Mouse (Mus musculus) spleen, adult 2 months (tissue): ENCODE data around the gene Angptl1. TPM values are rescaled to one million over a fixed set of nuclear protein-coding genes. Genes with fewer than 3 reads are reported as not detected.

Experiments used
- DNase-seq, 2 experiments: peaks; one replicate each; pipeline versions ENCODE4 v3.0.0 to v3.0.0-alpha.2; 2012 to 2021; ENCODE audit warnings: low spot score in 2 of 2, low read depth in 1 of 2
- H3K27ac ChIP-seq: fragments of 200-500 bp; 2 replicates; pipeline ENCODE4 v1.5.1; 2012; ENCODE audit warnings: low read length, inconsistent platforms; ENCODE audit not compliant: insufficient read depth
- H3K27me3 ChIP-seq: fragments of 200-500 bp; 2 replicates; pipeline ENCODE4 v1.6.1; 2012; ENCODE audit warnings: mild to moderate bottlenecking, moderate library complexity, low read length, inconsistent platforms; ENCODE audit not compliant: control insufficient read depth, insufficient read depth
- H3K36me3 ChIP-seq: fragments of 200-500 bp; 2 replicates; pipeline ENCODE4 v1.6.1; 2012; ENCODE audit warnings: mild to moderate bottlenecking, low read length, inconsistent platforms; ENCODE audit not compliant: control insufficient read depth, insufficient read depth
- H3K4me1 ChIP-seq: fragments of 200-500 bp; 2 replicates; pipeline ENCODE4 v1.6.1; 2011; ENCODE audit warnings: inconsistent platforms; ENCODE audit not compliant: control insufficient read depth, insufficient read depth, insufficient read length
- H3K4me3 ChIP-seq: fragments of 200-500 bp; 2 replicates; pipeline ENCODE4 v1.5.1; 2011; ENCODE audit warnings: mild to moderate bottlenecking, inconsistent platforms; ENCODE audit not compliant: insufficient read depth, insufficient read length; ENCODE audit errors: extremely low read depth
- CTCF ChIP-seq: fragments of 200-500 bp; IDR thresholded peaks from 2 replicates; pipeline ENCODE4 v1.5.1; 2011; ENCODE audit warnings: mild to moderate bottlenecking, inconsistent platforms; ENCODE audit not compliant: insufficient read depth, insufficient read length, insufficient replicate concordance; ENCODE audit errors: extremely low read depth
- POLR2A ChIP-seq: fragments of 200-500 bp; IDR thresholded peaks from 2 replicates; pipeline ENCODE4 v1.6.1; 2011; ENCODE audit warnings: low read depth, low read length, inconsistent platforms
- WGBS: fragments of 180-500 bp; shearing (Covaris S2); methylation state at CpG from one replicate; pipeline ENCODE4 v1.1.7; 2018; 5-methylcytosine and 5-hydroxymethylcytosine counted together
- polyA plus RNA-seq: library from polyadenylated mRNA; depleted of rRNA; stranded (reverse); fragments of >200 nt; gene quantifications from 2 replicates; pipeline ENCODE4 v1.2.3, GENCODE M21; 2012

The Angptl1 gene
- polyA plus RNA-seq, 1 experiment: 0.02 TPM

- no peak for TF ChIP-seq POLR2A
- TF ChIP-seq CTCF: no peak
- H3K4me1 ChIP-seq: peaks cover 5% of the 10 kb centered on the region; the same call in 1 of the 2 replicates
- H3K27ac ChIP-seq: no peak overlapping the region
- H3K36me3 ChIP-seq: peaks cover 11% of the 10 kb centered on the region
- DNase-seq: no peak
- WGBS: 94% methylated on average over 4 of the region's 4 CpGs
- H3K27me3 ChIP-seq: no peaks in the 10 kb centered on the region
- H3K4me3 ChIP-seq: no peak overlapping the region
Measured at GRCm38 (mm10) chr1:156854558-156854957, 16.2 kb downstream of the Angptl1 start.

GRCm38 (mm10) chr1:156856666-156857065 is 18.3 kb downstream of the Angptl1 start:
- Histone ChIP-seq H3K36me3 (peaks cover 10% of the 10 kb centered on the region), H3K27me3 (no peaks in the 10 kb centered on the region), H3K27ac (no peak overlapping the region), H3K4me1 (peaks cover 7% of the 10 kb centered on the region; the same call in 1 of the 2 replicates), H3K4me3 (no peak overlapping the region)
- TF ChIP-seq POLR2A (no peak), CTCF (no peak)
- DNase-seq: no peak
- WGBS: 89% methylated on average over 2 of the region's 2 CpGs

GRCm38 (mm10) chr1:156859156-156859555 is 20.8 kb downstream of the Angptl1 start:
- TF ChIP-seq CTCF (no peak), POLR2A (no peak)
- Histone ChIP-seq H3K36me3 (peaks cover 7% of the 10 kb centered on the region), H3K4me1 (peaks cover 7% of the 10 kb centered on the region; the same call in 1 of the 2 replicates), H3K27ac (no peak overlapping the region), H3K27me3 (no peaks in the 10 kb centered on the region), H3K4me3 (no peak overlapping the region)
- 90% methylated on average over 2 of the region's 2 CpGs for WGBS
- no peak for DNase-seq

GRCm38 (mm10) chr1:156859711-156860250 is 21.4 kb downstream of the Angptl1 start:
- H3K27ac ChIP-seq: no peak overlapping the region
- peaks cover 6% of the 10 kb centered on the region; the same call in 1 of the 2 replicates for H3K36me3 ChIP-seq
- TF ChIP-seq CTCF (no peak), POLR2A (no peak)
- no peak overlapping the region for H3K4me3 ChIP-seq
- DNase-seq: no peak
- H3K27me3 ChIP-seq: no peaks in the 10 kb centered on the region
- WGBS: 20% methylated on average over 2 of the region's 2 CpGs
- peaks cover 7% of the 10 kb centered on the region; the same call in 1 of the 2 replicates for H3K4me1 ChIP-seq

GRCm38 (mm10) chr1:156860266-156860665 is 21.9 kb downstream of the Angptl1 start:
- no peak for TF ChIP-seq POLR2A
- no peak for TF ChIP-seq CTCF
- Histone ChIP-seq H3K27ac (no peak overlapping the region), H3K27me3 (no peaks in the 10 kb centered on the region), H3K4me3 (no peak overlapping the region), H3K4me1 (peaks cover 7% of the 10 kb centered on the region; the same call in 1 of the 2 replicates), H3K36me3 (peaks cover 8% of the 10 kb centered on the region; the same call in 1 of the 2 replicates)
- DNase-seq: no peak
- WGBS: 59% methylated on average over 8 of the region's 8 CpGs

- H3K27ac ChIP-seq: no peak overlapping the region
- no peak for DNase-seq
- peaks cover 7% of the 10 kb centered on the region for H3K36me3 ChIP-seq
- 20% methylated on average over 4 of the region's 4 CpGs for WGBS
- TF ChIP-seq POLR2A: no peak
- peak; percentile 40; the same call in 1 of the 2 replicates for TF ChIP-seq CTCF
- peaks cover 7% of the 10 kb centered on the region; the same call in 1 of the 2 replicates for H3K4me1 ChIP-seq
- H3K4me3 ChIP-seq: no peak overlapping the region
- H3K27me3 ChIP-seq: no peaks in the 10 kb centered on the region
Measured at GRCm38 (mm10) chr1:156861475-156862043, 23.2 kb downstream of the Angptl1 start.

GRCm38 (mm10) chr1:156863726-156864125 is 25.4 kb downstream of the Angptl1 start:
- no peak for TF ChIP-seq CTCF
- no peak for TF ChIP-seq POLR2A
- no peak overlapping the region for H3K4me3 ChIP-seq
- peaks cover 18% of the 10 kb centered on the region for H3K36me3 ChIP-seq
- peaks cover 7% of the 10 kb centered on the region; the same call in 1 of the 2 replicates for H3K4me1 ChIP-seq
- no peak overlapping the region for H3K27ac ChIP-seq
- WGBS: 85% methylated on average over 3 of the region's 3 CpGs
- no peaks in the 10 kb centered on the region for H3K27me3 ChIP-seq
- no peak for DNase-seq
